Mouse (Mus musculus) liver, embryonic 15.5 days (tissue): ENCODE measurements around the gene Fgfr2. TPM values are rescaled to one million over a fixed set of nuclear protein-coding genes. Genes with fewer than 3 reads are reported as not detected.
A peak's percentile ranks its signal among the peaks of the same experiment; 100 is the strongest.

ENCODE experiments used
- ATAC-seq: fragments of 200-750 bp; cut with Nextera tagmentation; 2 replicates; pipeline ENCODE4 v1.8.0; 2017; ENCODE audit warnings: moderate number of reproducible peaks, mild to moderate bottlenecking, moderate library complexity; ENCODE audit not compliant: insufficient read depth
- H3K27ac ChIP-seq: fragments of 300-500 bp; sonication (generic); replicated peaks from 2 replicates; pipeline ENCODE4 v1.5.1; 2015; ENCODE audit warnings: mild to moderate bottlenecking, inconsistent platforms
- H3K27me3 ChIP-seq: fragments of 300-500 bp; sonication (generic); 2 replicates; pipeline ENCODE4 v1.6.1; 2015; ENCODE audit warnings: mild to moderate bottlenecking, inconsistent platforms
- H3K36me3 ChIP-seq: fragments of 300-500 bp; sonication (generic); replicated peaks from 2 replicates; pipeline ENCODE4 v1.6.1; 2015; ENCODE audit warnings: moderate library complexity, mild to moderate bottlenecking, inconsistent platforms
- H3K4me1 ChIP-seq: fragments of 300-500 bp; sonication (generic); replicated peaks from 2 replicates; pipeline ENCODE4 v1.6.1; 2015; ENCODE audit warnings: inconsistent platforms
- H3K4me2 ChIP-seq: fragments of 300-500 bp; sonication (generic); 2 replicates; pipeline ENCODE4 v1.6.1; 2015; ENCODE audit warnings: moderate library complexity, mild to moderate bottlenecking, inconsistent platforms
- H3K4me3 ChIP-seq: fragments of 300-500 bp; sonication (generic); replicated peaks from 2 replicates; pipeline ENCODE4 v1.5.1; 2015; ENCODE audit warnings: mild to moderate bottlenecking, inconsistent platforms
- H3K9ac ChIP-seq: fragments of 300-500 bp; sonication (generic); 2 replicates; pipeline ENCODE4 v1.6.1; 2015; ENCODE audit warnings: moderate library complexity, mild to moderate bottlenecking, inconsistent platforms
- H3K9me3 ChIP-seq: fragments of 300-500 bp; sonication (generic); replicated peaks from 2 replicates; pipeline ENCODE4 v1.6.1; 2016; ENCODE audit warnings: inconsistent platforms
- WGBS: fragments of 180-500 bp; shearing (Covaris S2); methylation state at CpG from one replicate; pipeline ENCODE4 v1.1.7; 2015; ENCODE audit warnings: mixed read lengths; ENCODE audit not compliant: insufficient replicate concordance; 5-methylcytosine and 5-hydroxymethylcytosine counted together
- polyA plus RNA-seq: library from polyadenylated mRNA; unstranded; fragments of >200 nt; fragmentation: Nextera tagmentation; extraction: Ambion mirVana; gene quantifications from 2 replicates; pipeline ENCODE4 v1.2.1, GENCODE M21; 2015

The Fgfr2 gene
- polyA plus RNA-seq, 1 experiment from 2014 or later, result 10.5 TPM

DNA sequence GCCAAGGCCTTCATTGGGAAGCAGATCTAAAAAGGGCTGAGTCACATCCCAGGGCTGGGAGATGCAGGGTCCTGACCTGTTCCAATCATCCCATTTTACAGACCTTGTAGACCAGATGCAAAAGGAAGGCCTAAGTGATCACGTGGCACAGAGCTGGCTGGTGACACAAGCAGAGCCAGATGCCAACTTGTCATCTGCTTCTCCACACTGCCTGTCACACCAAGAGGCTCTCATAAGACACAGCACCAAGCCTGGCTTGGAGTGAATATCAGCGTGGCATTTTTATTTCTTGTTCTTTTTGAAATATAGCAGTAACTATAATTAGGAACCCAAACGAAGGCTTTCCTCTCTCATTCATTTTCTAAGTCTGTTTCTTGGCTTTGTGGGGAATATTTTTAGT is 858.4 kb downstream of the Fgfr2 start:
- H3K4me3 ChIP-seq, result no peak overlapping the region
- no peak overlapping the region for H3K9ac ChIP-seq
- ATAC-seq, result no peak
- no peaks in the 10 kb centered on the region for H3K9me3 ChIP-seq
- no peaks in the 10 kb centered on the region for H3K27me3 ChIP-seq
- no peaks in the 10 kb centered on the region for H3K36me3 ChIP-seq
- WGBS, result 66% methylated on average over 3 of the region's 3 CpGs
- H3K4me1 ChIP-seq, result peaks cover 41% of the 10 kb centered on the region
- H3K27ac ChIP-seq, result no peak overlapping the region
- H3K4me2 ChIP-seq, result no peak overlapping the region

DNA sequence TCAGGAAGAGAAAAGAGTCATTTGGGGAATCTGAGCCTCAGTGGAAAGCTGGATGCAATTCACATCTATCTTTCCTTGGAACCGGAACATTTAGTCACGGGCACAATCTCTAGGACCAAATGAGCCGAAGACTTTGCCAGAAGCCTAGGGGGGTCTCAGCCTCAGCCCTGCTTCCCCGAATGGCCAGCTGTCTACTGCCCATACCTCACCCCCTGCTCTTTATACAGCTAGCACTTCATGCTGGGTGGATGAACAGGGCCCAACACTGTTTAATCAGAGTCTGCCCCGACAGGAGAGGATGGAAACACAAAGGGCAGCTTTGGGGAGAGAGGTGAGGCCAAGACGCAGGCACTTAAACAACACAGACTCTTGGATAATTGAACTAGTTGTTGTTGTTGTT is 860.0 kb downstream of the Fgfr2 start:
- Histone ChIP-seq H3K36me3 (no peaks in the 10 kb centered on the region), H3K27ac (peak overlapping the region; percentile 51; the same call in 1 of the 2 replicates), H3K4me2 (no peak overlapping the region), H3K9me3 (no peaks in the 10 kb centered on the region), H3K4me1 (peaks cover 41% of the 10 kb centered on the region), H3K9ac (no peak overlapping the region), H3K4me3 (no peak overlapping the region), H3K27me3 (no peaks in the 10 kb centered on the region)
- ATAC-seq, result no peak
- 71% methylated on average over 6 of the region's 6 CpGs for WGBS

DNA sequence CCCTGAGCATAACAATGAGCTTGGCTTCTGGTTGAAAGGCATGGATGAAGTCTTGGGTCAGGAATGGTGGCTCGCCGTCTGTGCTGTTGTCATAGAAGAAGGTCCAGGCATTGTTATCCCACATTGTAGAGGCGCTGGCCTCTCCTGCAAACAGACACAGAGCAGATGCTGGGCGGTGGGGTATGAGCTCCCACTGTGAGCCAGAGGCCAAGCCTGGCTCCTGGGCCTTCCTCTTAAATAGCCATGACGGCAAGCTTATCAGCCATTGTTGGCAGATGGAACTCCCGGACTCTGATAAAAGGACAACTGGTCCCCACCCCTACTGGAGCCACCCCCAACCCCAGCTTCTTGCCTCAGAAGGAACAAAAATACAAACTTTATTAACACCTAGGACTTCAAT is 860.5 kb downstream of the Fgfr2 start:
- 37% methylated on average over 6 of the region's 6 CpGs for WGBS
- H3K4me2 ChIP-seq, result peak overlapping the region; percentile 51
- no peaks in the 10 kb centered on the region for H3K27me3 ChIP-seq
- H3K27ac ChIP-seq, result peak overlapping the region; percentile 51
- peak overlapping the region; percentile 21 for H3K4me3 ChIP-seq
- peak; percentile 65 for ATAC-seq
- H3K4me1 ChIP-seq, result peaks cover 41% of the 10 kb centered on the region
- H3K36me3 ChIP-seq, result no peaks in the 10 kb centered on the region
- H3K9ac ChIP-seq, result 0 out of 2 replicates have a peak overlapping the region, but pooled peaks have one; percentile 8
- H3K9me3 ChIP-seq, result no peaks in the 10 kb centered on the region

DNA sequence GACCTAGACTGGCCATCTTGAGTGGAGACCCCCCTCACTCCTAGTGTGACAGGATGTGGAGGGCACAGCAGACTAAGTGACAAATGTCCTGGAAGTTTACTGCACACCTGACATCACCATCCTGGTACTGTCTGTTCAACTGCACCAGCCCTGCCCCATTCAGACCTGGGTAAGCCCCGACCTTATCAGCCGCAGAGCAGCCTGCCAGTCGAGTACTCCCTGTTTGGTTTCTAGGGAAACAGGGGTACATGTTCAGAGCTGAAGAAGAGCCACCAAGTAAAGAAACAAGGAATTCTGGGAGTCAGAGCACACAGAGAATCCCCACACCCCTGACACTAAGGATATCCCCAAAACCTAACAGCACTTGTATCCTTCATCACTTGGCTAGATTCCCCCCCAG is 861.3 kb downstream of the Fgfr2 start:
- ATAC-seq, result peak; percentile 92
- peaks cover 41% of the 10 kb centered on the region for H3K4me1 ChIP-seq
- H3K36me3 ChIP-seq, result 0 out of 2 replicates have a peak, but pooled peaks cover 4% of the 10 kb centered on the region
- no peaks in the 10 kb centered on the region for H3K27me3 ChIP-seq
- H3K9ac ChIP-seq, result no peak overlapping the region
- H3K9me3 ChIP-seq, result no peaks in the 10 kb centered on the region
- H3K4me3 ChIP-seq, result peak overlapping the region; percentile 21
- peak overlapping the region; percentile 51 for H3K4me2 ChIP-seq
- 16% methylated on average over 3 of the region's 3 CpGs for WGBS
- peak overlapping the region; percentile 51; the same call in 1 of the 2 replicates for H3K27ac ChIP-seq

DNA sequence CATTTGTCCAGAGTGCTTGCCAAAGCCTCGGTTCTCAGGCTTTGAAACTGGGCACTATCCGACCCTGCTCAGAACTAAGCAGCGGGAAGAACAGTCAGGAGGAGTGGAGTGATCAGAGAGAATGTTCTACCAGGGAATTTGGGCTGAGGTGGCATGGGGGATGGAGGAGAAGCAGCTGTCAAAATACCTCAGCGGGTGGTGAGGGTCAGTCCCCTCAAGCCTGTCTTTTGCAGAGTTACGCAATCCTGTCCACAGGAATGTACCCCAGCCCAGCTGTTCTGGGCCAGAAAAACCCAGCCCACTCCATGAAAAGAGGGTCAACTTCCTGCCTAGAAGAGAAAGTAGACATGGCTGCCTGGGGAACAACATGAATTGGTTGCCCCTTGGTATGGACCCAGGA is 862.5 kb downstream of the Fgfr2 start:
- H3K4me2 ChIP-seq, result peak overlapping the region; percentile 51; the same call in 1 of the 2 replicates
- no peak overlapping the region for H3K27ac ChIP-seq
- peaks cover 41% of the 10 kb centered on the region for H3K4me1 ChIP-seq
- no peak overlapping the region for H3K9ac ChIP-seq
- H3K4me3 ChIP-seq, result no peak overlapping the region
- ATAC-seq, result no peak
- H3K9me3 ChIP-seq, result no peaks in the 10 kb centered on the region
- WGBS, result 71% methylated on average over 5 of the region's 5 CpGs
- H3K27me3 ChIP-seq, result no peaks in the 10 kb centered on the region
- 0 out of 2 replicates have a peak, but pooled peaks cover 4% of the 10 kb centered on the region for H3K36me3 ChIP-seq

DNA sequence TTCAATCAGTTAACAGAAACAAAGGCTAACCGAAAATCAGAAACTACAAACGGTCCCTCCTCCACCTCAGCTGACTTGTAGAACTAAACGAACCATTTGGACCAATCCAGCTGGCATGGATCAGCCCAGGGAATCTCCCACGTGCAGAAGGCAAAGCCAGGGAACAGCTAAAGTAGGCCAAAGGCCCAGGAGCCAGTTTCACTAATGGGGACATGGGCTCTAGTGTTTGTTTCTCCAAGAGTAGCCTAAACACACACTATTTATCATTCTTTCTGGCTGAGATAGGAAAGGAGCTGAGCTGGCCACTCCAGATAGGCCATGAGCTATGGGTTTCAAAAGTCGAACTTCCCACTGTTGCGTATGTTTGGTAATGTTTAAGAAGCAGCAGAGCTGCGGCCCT is 864.3 kb downstream of the Fgfr2 start:
- no peak for ATAC-seq
- Histone ChIP-seq H3K9me3 (no peaks in the 10 kb centered on the region), H3K36me3 (0 out of 2 replicates have a peak, but pooled peaks cover 4% of the 10 kb centered on the region), H3K4me3 (no peak overlapping the region), H3K27me3 (no peaks in the 10 kb centered on the region), H3K4me2 (no peak overlapping the region), H3K27ac (no peak overlapping the region), H3K4me1 (peaks cover 36% of the 10 kb centered on the region), H3K9ac (no peak overlapping the region)
- 53% methylated on average over 7 of the region's 7 CpGs for WGBS

DNA sequence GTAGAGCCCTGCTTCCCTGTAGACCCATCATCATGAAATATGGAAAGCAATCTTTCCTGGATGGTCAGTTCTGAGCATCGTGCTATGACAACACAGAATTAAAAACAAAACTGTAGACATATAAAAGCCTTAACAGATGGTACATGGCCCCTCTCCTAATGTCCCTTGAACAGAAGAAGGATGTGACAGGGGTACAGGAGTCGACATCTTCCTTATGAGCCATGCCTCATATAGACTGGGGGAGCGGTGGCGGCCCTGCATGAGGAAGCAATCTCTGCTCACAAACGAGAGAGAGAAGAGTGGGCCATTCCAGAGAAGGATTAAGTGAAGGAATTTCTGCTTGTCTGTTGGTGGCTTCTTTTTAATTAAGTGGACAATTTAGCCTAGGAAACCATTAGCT is 864.9 kb downstream of the Fgfr2 start:
- ATAC-seq, result no peak
- Histone ChIP-seq H3K9ac (no peak overlapping the region), H3K4me3 (no peak overlapping the region), H3K27me3 (no peaks in the 10 kb centered on the region), H3K27ac (no peak overlapping the region), H3K9me3 (no peaks in the 10 kb centered on the region), H3K4me1 (peaks cover 30% of the 10 kb centered on the region), H3K4me2 (no peak overlapping the region), H3K36me3 (0 out of 2 replicates have a peak, but pooled peaks cover 4% of the 10 kb centered on the region)
- WGBS, result 75% methylated on average over 5 of the region's 5 CpGs

DNA sequence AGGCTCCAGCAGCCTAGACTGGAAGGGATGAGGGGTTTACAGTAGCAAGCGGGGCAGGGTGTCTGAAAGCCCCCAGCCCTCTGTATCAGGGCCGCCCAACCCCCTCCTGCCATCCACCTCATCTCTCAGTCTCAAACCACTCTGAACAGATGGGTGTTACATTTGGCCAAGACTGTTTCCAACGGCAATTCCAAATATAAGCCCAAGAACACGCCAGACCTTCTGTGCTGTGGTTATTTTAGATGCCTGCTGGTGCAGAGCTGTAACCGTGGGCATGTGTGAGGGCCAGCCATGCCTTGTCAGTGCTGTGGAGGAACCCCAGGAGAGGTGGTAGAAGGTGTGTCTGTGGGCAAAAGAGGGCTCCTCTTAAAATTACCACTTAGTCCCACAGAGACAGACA is 869.6 kb downstream of the Fgfr2 start:
- no peaks in the 10 kb centered on the region for H3K9me3 ChIP-seq
- no peak overlapping the region for H3K9ac ChIP-seq
- H3K4me1 ChIP-seq, result no peaks in the 10 kb centered on the region
- H3K36me3 ChIP-seq, result 0 out of 2 replicates have a peak, but pooled peaks cover 4% of the 10 kb centered on the region
- H3K4me3 ChIP-seq, result no peak overlapping the region
- no peak overlapping the region for H3K4me2 ChIP-seq
- H3K27me3 ChIP-seq, result no peaks in the 10 kb centered on the region
- WGBS, result 78% methylated on average over 5 of the region's 5 CpGs
- no peak overlapping the region for H3K27ac ChIP-seq
- ATAC-seq, result no peak

DNA sequence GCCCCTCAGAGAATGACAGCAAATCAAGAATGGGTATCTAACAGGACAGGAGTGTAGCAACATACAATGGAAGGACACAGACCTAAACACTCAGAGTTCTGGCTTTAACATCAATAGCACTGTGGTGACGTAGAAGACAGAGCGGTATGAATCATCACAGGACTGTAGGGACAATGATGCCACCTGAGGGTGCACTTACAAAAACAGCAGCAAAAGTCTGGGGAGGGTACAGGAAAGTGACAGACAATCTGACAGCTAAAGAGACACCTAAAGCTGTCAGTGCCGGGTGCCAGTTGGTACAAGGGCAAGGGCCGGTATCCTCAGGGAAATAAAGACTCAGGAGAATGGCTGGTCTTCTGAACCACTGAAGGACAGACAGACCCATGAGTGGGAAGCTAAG is 870.1 kb downstream of the Fgfr2 start:
- no peak for ATAC-seq
- H3K4me2 ChIP-seq, result no peak overlapping the region
- no peak overlapping the region for H3K27ac ChIP-seq
- 0 out of 2 replicates have a peak, but pooled peaks cover 4% of the 10 kb centered on the region for H3K36me3 ChIP-seq
- H3K4me1 ChIP-seq, result no peaks in the 10 kb centered on the region
- no peak overlapping the region for H3K9ac ChIP-seq
- H3K9me3 ChIP-seq, result no peaks in the 10 kb centered on the region
- H3K27me3 ChIP-seq, result no peaks in the 10 kb centered on the region
- H3K4me3 ChIP-seq, result no peak overlapping the region
- 79% methylated on average over 4 of the region's 4 CpGs for WGBS

DNA sequence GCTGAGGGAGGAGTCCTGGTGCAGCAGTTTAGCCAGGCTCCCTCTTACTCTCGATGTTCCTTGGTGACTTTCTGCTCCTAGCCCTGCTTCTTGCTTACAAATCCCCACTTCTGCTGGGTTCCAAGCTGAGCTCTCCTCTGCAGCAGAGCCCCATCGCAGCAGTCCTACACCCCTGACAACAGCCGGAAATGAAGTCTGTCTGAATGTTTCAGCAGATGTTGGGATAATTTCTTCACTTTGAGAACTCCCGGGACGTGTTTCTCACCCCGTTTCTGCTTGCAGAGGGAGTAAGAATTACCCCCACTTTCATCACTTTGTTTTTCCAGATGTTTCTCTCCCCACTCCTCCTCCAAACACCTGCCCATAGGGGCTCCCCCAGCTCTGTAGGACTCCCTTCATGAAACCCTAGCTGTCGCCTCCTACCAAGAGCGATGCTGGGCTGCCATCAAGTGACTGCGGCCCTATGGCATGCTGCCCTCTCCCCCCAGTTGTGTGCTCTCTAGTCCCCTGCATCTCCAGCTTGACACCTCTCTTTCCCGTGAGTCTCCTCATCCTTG is 873.5 kb downstream of the Fgfr2 start:
- Histone ChIP-seq H3K4me2 (no peak overlapping the region), H3K9me3 (no peaks in the 10 kb centered on the region), H3K4me1 (no peaks in the 10 kb centered on the region), H3K27me3 (no peaks in the 10 kb centered on the region), H3K27ac (no peak overlapping the region), H3K36me3 (peaks cover 13% of the 10 kb centered on the region; the same call in 1 of the 2 replicates), H3K9ac (no peak overlapping the region), H3K4me3 (no peak overlapping the region)
- ATAC-seq, result no peak
- 70% methylated on average over 10 of the region's 10 CpGs for WGBS

DNA sequence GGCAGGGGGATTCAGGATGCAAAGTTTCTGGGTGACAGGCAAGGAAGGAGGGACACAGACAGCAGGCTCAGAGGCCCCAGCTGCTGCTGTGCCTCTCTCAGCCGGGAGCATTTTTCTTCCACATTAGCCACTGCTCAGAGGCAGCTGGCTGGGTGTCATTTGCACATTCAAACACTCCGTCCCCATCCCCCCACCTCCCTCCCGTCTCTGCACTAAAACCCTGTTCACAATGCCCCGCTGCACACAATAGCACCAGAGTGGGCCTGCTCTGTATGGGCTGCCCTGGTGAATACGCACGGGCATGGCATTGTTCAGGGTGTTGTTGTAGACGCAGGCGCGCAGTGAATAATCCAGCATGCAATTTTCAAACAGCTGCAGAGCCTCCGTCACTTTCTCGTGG is 875.6 kb downstream of the Fgfr2 start:
- Histone ChIP-seq H3K27me3 (no peaks in the 10 kb centered on the region), H3K4me2 (no peak overlapping the region), H3K9ac (no peak overlapping the region), H3K9me3 (no peaks in the 10 kb centered on the region), H3K4me3 (no peak overlapping the region), H3K27ac (no peak overlapping the region), H3K36me3 (peaks cover 13% of the 10 kb centered on the region; the same call in 1 of the 2 replicates), H3K4me1 (0 out of 2 replicates have a peak, but pooled peaks cover 7% of the 10 kb centered on the region)
- no peak for ATAC-seq
- 66% methylated on average over 11 of the region's 11 CpGs for WGBS

DNA sequence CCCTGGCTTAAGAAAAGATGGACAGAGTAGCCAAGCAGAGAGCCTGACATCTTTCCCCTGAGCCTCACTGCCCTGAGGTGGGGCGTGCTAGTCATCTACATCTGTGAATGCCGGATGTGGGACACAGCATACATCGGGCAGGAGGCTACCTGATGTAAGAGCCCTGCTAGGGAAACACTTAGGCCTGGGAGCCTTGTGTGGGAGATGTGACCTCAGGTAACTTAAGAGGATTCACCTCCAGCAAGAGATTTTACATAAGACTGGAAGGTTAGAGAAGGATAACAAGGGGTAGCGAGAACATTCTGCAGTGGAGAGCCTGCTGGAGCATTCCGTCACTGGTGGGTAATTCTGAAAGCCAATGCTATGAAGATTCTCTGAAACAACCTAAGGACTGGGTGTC is 876.1 kb downstream of the Fgfr2 start:
- ATAC-seq, result no peak
- WGBS, result 77% methylated on average over 5 of the region's 5 CpGs
- Histone ChIP-seq H3K4me3 (no peak overlapping the region), H3K4me1 (0 out of 2 replicates have a peak, but pooled peaks cover 11% of the 10 kb centered on the region), H3K27ac (no peak overlapping the region), H3K9ac (no peak overlapping the region), H3K36me3 (peaks cover 15% of the 10 kb centered on the region), H3K9me3 (no peaks in the 10 kb centered on the region), H3K27me3 (no peaks in the 10 kb centered on the region), H3K4me2 (no peak overlapping the region)
